Mouse (Mus musculus) bone marrow macrophage, adult 2 months (primary cell): ENCODE results near the gene Ddb2.

Source experiments
- CTCF ChIP-seq: IDR thresholded peaks from 2 replicates; pipeline ENCODE4 v1.5.1; 2012; ENCODE audit warnings: low read depth, mild to moderate bottlenecking, low read length, moderate library complexity
- POLR2A ChIP-seq: IDR thresholded peaks from 2 replicates; pipeline ENCODE4 v1.6.1; 2012; ENCODE audit warnings: mild to moderate bottlenecking, low read depth, low read length, borderline replicate concordance

DNA sequence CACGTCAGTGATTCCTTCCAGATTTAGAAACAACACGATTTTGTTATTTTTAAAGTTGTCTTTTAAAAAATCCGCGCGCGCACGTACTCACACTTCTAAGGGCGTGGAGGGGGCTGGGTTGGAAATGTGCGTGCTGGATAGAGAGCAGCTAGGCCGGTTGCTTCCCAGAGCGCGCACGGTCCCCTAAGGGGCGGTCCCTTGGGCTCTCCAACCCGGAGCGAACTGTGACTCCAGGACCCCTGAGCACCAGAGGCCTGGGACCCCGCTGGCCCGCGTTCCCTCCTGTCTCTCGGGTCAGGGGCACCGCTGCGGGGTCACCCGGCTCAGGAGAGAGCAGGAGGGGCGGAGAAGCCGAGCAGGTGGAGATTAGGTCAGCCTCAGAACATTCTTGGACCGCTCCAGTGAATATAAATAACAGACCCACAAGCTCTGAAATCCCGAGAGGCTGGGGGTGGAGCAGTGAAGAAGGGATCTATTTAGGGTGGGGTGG lies 18.9 kb upstream of the Ddb2 start, which contains the start of gene Pacsin3:
- no peak for TF ChIP-seq CTCF
- TF ChIP-seq POLR2A = no peak
